Comparison of ENCODE assay signal across 25 mouse cellular contexts in the genomic region with DNA sequence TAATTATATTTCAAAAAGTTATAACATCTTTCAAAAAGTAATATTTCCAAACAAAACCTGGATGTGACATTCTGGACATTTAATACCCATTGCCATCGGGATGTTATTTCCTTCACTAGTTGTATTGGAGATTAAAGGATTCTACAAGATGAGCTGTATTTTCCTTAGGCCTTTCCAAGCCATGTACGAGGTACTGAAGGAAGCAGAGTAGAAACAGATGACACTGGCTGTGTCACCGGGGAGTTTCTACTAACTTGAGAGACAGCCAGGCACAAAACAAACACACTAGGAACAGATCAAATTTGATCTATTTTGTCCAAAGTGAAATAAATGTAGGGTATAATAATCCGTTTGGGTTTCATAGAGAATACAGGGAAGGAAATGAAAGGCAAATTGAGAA. TPM values are rescaled to one million over a fixed set of nuclear protein-coding genes. Genes with fewer than 3 reads are reported as not detected.
"Had no signal": no experiment of that assay in that cellular context is flagged by ENCODE, and none has a peak within 500 bp of the region (broad histone marks: within the 10 kb centered on the region; RNA-seq: fewer than 3 reads in every experiment).

No protein-coding gene starts in this region.

- H3K4me2 ChIP-seq: lung, embryonic 14.5 days; midbrain, embryonic 12.5 days; neural tube, embryonic 13.5 days; neural tube, embryonic 15.5 days had no signal

- H3K4me1 ChIP-seq: midbrain, embryonic 10.5 days; midbrain, embryonic 12.5 days; neural tube, embryonic 13.5 days; neural tube, embryonic 15.5 days had no signal

- ATAC-seq: midbrain, embryonic 16.5 days had no signal

- H3K36me3 ChIP-seq: midbrain, embryonic 10.5 days; midbrain, embryonic 12.5 days; neural tube, embryonic 13.5 days; neural tube, embryonic 15.5 days had no signal

- H3K27me3 ChIP-seq: midbrain, embryonic 12.5 days; neural tube, embryonic 13.5 days; neural tube, embryonic 15.5 days had no signal

- H3K9ac ChIP-seq: lung, embryonic 14.5 days; midbrain, embryonic 12.5 days; neural tube, embryonic 13.5 days; neural tube, embryonic 15.5 days had no signal

- H3K4me3 ChIP-seq: midbrain, embryonic 10.5 days; midbrain, embryonic 12.5 days; myocyte; neural tube, embryonic 13.5 days; neural tube, embryonic 15.5 days had no signal

- DNase-seq: lung, adult 18-20 months; lung, embryonic 14.5 days; lung, postnatal 10 days; lung, postnatal 4 days; midbrain, embryonic 14.5 days; right cerebral cortex, postnatal 14 days; spleen, adult 18-20 months; thymus, adult 18-20 months; thymus, postnatal 14 days; thymus, postnatal 36 days had no signal

- H3K9me3 ChIP-seq: midbrain, embryonic 10.5 days; midbrain, embryonic 12.5 days; neural tube, embryonic 13.5 days; neural tube, embryonic 15.5 days had no signal

- H3K27ac ChIP-seq: midbrain, embryonic 10.5 days; midbrain, embryonic 12.5 days; neural tube, embryonic 13.5 days; neural tube, embryonic 15.5 days had no signal

RNA-seq across cellular contexts. Expression of a gene that starts 17.6 kb away (rescaled TPM):
- total RNA-seq: megakaryocyte-erythroid progenitor cell, adult 5-6 weeks had no signal

RNA-seq across cellular contexts. Expression of a gene that starts 57.1 kb away (rescaled TPM):
- total RNA-seq: megakaryocyte, adult 5-6 weeks; megakaryocyte-erythroid progenitor cell, adult 5-6 weeks had no signal
- polyA plus RNA-seq: liver, embryonic 16.5 days; lung, embryonic 14.5 days; lung, embryonic 16.5 days; midbrain, embryonic 10.5 days; midbrain, embryonic 12.5 days; midbrain, embryonic 14.5 days; midbrain, embryonic 16.5 days; myocyte; neural tube, embryonic 11.5 days; small intestine, adult 2 months; stomach, embryonic 14.5 days; stomach, embryonic 16.5 days; thymus, postnatal 0 days had no signal
